ENCODE assay signal across 23 mouse cellular contexts in genomic region chr10:70733478-70733877, GRCm38 (mm10).
A peak's percentile ranks its signal among the peaks of the same experiment; 100 is the strongest.
DNase-seq lines count a peak whose midpoint lies in the region; ATAC-seq lines count a peak whose summit lies in the region.
"Had no signal": no experiment of that assay in that cellular context is flagged by ENCODE, and none has a peak within 500 bp of the region (broad histone marks: within the 10 kb centered on the region; RNA-seq: fewer than 3 reads in every experiment).

No protein-coding gene starts in this region.

- H3K4me1 ChIP-seq in hindbrain, embryonic 13.5 days (replicated peaks): peaks cover 12% of the 10 kb centered on the region; the same call in 1 of the 2 replicates
- no peaks in the 10 kb centered on the region for H3K4me1 ChIP-seq in hindbrain, embryonic 14.5 days (replicated peaks; ENCODE audit: control insufficient read depth, insufficient read depth, low read length)
- H3K4me1 ChIP-seq: embryonic facial prominence, embryonic 12.5 days; forebrain, embryonic 13.5 days; heart, embryonic 15.5 days had no signal

- no peak overlapping the region for H3K4me2 ChIP-seq in hindbrain, embryonic 13.5 days
- H3K4me2 ChIP-seq in hindbrain, embryonic 14.5 days (replicated peaks): no peak overlapping the region
- H3K4me2 ChIP-seq: embryonic facial prominence, embryonic 12.5 days; forebrain, embryonic 13.5 days; heart, embryonic 15.5 days had no signal

- ATAC-seq in hindbrain, embryonic 13.5 days (ENCODE audit: low FRiP score): no peak
- no peak for ATAC-seq in hindbrain, embryonic 14.5 days (ENCODE audit: low FRiP score)
- no peak for ATAC-seq in monocyte, adult 5-6 weeks (replicated peaks; ENCODE audit: insufficient number of reproducible peaks, low FRiP score, low TSS enrichment, poor library complexity, severe bottlenecking)
- ATAC-seq: CD4-positive, CD25-positive, alpha-beta regulatory T cell, adult 4 months; forebrain, embryonic 13.5 days; hindbrain, postnatal 0 days; intestine, embryonic 16.5 days had no signal

- H3K9me3 ChIP-seq in hindbrain, embryonic 13.5 days: no peaks in the 10 kb centered on the region
- no peaks in the 10 kb centered on the region for H3K9me3 ChIP-seq in hindbrain, embryonic 14.5 days (ENCODE audit: control insufficient read depth, low read length)
- H3K9me3 ChIP-seq: embryonic facial prominence, embryonic 12.5 days; forebrain, embryonic 13.5 days; heart, embryonic 15.5 days had no signal

- no peaks in the 10 kb centered on the region for H3K27me3 ChIP-seq in hindbrain, embryonic 13.5 days
- no peaks in the 10 kb centered on the region for H3K27me3 ChIP-seq in hindbrain, embryonic 14.5 days (ENCODE audit: control insufficient read depth, insufficient read depth, low read length)
- H3K27me3 ChIP-seq: embryonic facial prominence, embryonic 12.5 days; forebrain, embryonic 13.5 days; heart, embryonic 15.5 days had no signal

- no peaks in the 10 kb centered on the region for H3K36me3 ChIP-seq in hindbrain, embryonic 13.5 days
- no peaks in the 10 kb centered on the region for H3K36me3 ChIP-seq in hindbrain, embryonic 14.5 days (replicated peaks; ENCODE audit: control insufficient read depth, insufficient read depth)
- H3K36me3 ChIP-seq: embryonic facial prominence, embryonic 12.5 days; heart, embryonic 15.5 days had no signal

- intact Hi-C loops in gastrocnemius, postnatal 14 days (cut with DNase I; ENCODE audit: low total_unique reads): no loop called here

- no peak for DNase-seq in hindbrain, embryonic 14.5 days (ENCODE audit: low spot score)
- DNase-seq in right cerebral cortex, adult 18-20 months: peak; percentile 36
- no peak for DNase-seq in right cerebral cortex, postnatal 25 days
- peak; percentile 16 to 31 for DNase-seq in layer of hippocampus, postnatal 10 days (ENCODE audit: low spot score in 2 of 2)
- no peak for DNase-seq in gastrocnemius, postnatal 14 days
- DNase-seq: adrenal gland, postnatal 14 days; cerebellum, adult 11-12 months; cerebellum, postnatal 14 days; heart, postnatal 36 days; kidney, adult 9 months; kidney, postnatal 14 days; lung, postnatal 4 days; midbrain, embryonic 14.5 days; thymus, adult 2 months; thymus, postnatal 4 days had no signal

- no peak overlapping the region for H3K4me3 ChIP-seq in hindbrain, embryonic 13.5 days
- no peak overlapping the region for H3K4me3 ChIP-seq in hindbrain, embryonic 14.5 days (replicated peaks; ENCODE audit: low read length)
- H3K4me3 ChIP-seq: embryonic facial prominence, embryonic 12.5 days; forebrain, embryonic 13.5 days; heart, embryonic 15.5 days had no signal

- peak overlapping the region; percentile 30; the same call in 1 of the 2 replicates for H3K27ac ChIP-seq in hindbrain, embryonic 13.5 days
- H3K27ac ChIP-seq in hindbrain, embryonic 14.5 days: no peak overlapping the region
- H3K27ac ChIP-seq: embryonic facial prominence, embryonic 12.5 days; forebrain, embryonic 13.5 days; heart, embryonic 15.5 days; hindbrain, postnatal 0 days had no signal

- no peak overlapping the region for H3K9ac ChIP-seq in hindbrain, embryonic 13.5 days
- H3K9ac ChIP-seq in hindbrain, embryonic 14.5 days: no peak overlapping the region
- H3K9ac ChIP-seq: embryonic facial prominence, embryonic 12.5 days; forebrain, embryonic 13.5 days; heart, embryonic 15.5 days had no signal

- 63% methylated on average over 7 of the region's 7 CpGs for WGBS in hindbrain, embryonic 13.5 days
- WGBS in hindbrain, embryonic 14.5 days: 57% methylated on average over 7 of the region's 7 CpGs

Comparison
In these comparisons a context has a peak if more than half of its experiments do, and no peak if none do; other contexts are left out.
1. DNase-seq: peak in right cerebral cortex, adult 18-20 months (single experiment) and layer of hippocampus, postnatal 10 days (2 of 2); none in hindbrain, embryonic 14.5 days (single experiment), right cerebral cortex, postnatal 25 days (single experiment) and gastrocnemius, postnatal 14 days (single experiment).